Mouse (Mus musculus) kidney, embryonic 16.5 days (tissue): ENCODE results near the gene Rfng. TPM values are rescaled to one million over a fixed set of nuclear protein-coding genes. Genes with fewer than 3 reads are reported as not detected.

Experiments
- polyA plus RNA-seq: library from polyadenylated mRNA; unstranded; fragments of >200 nt; fragmentation: Nextera tagmentation; extraction: Ambion mirVana; gene quantifications from 2 replicates; pipeline ENCODE4 v1.2.1, GENCODE M21; 2015

Rfng gene
- polyA plus RNA-seq, 1 experiment from 2014 or later = 44.0 TPM

Other genes starting within 250 kb of the Rfng start
- 218 and 232 TPM in 2 replicates for gene Mcrip1, start 234.5 kb downstream of the Rfng start, polyA plus RNA-seq
- gene Ppp1r27, start 233.1 kb downstream of the Rfng start, polyA plus RNA-seq = 0.55 and 0.57 TPM in 2 replicates
- 843 and 914 TPM in 2 replicates for gene P4hb, start 211.0 kb downstream of the Rfng start, polyA plus RNA-seq
- 696 and 712 TPM in 2 replicates for gene Arhgdia, start 202.6 kb downstream of the Rfng start, polyA plus RNA-seq
- 92.2 and 372 TPM in 2 replicates for gene Alyref, start 185.8 kb downstream of the Rfng start, polyA plus RNA-seq
- gene Anapc11, start 185.8 kb downstream of the Rfng start, polyA plus RNA-seq = 195 and 197 TPM in 2 replicates
- gene Npb, start 175.7 kb downstream of the Rfng start, polyA plus RNA-seq = 27.7 and 33.8 TPM in 2 replicates
- gene Pcyt2, start 166.3 kb downstream of the Rfng start, polyA plus RNA-seq = 164 and 174 TPM in 2 replicates
- gene Sirt7, start 159.0 kb downstream of the Rfng start, polyA plus RNA-seq = 38.9 and 39.3 TPM in 2 replicates
- gene Mafg, start 150.6 kb downstream of the Rfng start, polyA plus RNA-seq = 24.3 and 25.4 TPM in 2 replicates
- 26.8 and 27.3 TPM in 2 replicates for gene Pycr1, start 140.4 kb downstream of the Rfng start, polyA plus RNA-seq
- gene Myadml2, start 136.0 kb downstream of the Rfng start, polyA plus RNA-seq = 0.51 and 0.73 TPM in 2 replicates
- 4.8 and 5.9 TPM in 2 replicates for gene Notum, start 123.0 kb downstream of the Rfng start, polyA plus RNA-seq
- gene Aspscr1, start 111.2 kb downstream of the Rfng start, polyA plus RNA-seq = 146 TPM in 2 replicates
- 151 TPM in 2 replicates for gene Cenpx, start 70.5 kb downstream of the Rfng start, polyA plus RNA-seq
- gene Lrrc45, start 70.3 kb downstream of the Rfng start, polyA plus RNA-seq = 69.2 and 71.3 TPM in 2 replicates
- gene Rac3, start 62.7 kb downstream of the Rfng start, polyA plus RNA-seq = 32.5 and 38.7 TPM in 2 replicates
- 49.4 and 56.5 TPM in 2 replicates for gene Dcxr, start 56.9 kb downstream of the Rfng start, polyA plus RNA-seq
- 2.1 and 4.3 TPM in 2 replicates for gene Cbr2, start 52.1 kb downstream of the Rfng start, polyA plus RNA-seq
- gene Hmga1b, start 21.4 kb downstream of the Rfng start, polyA plus RNA-seq = 3.4 and 9.0 TPM in 2 replicates
- gene Gps1, start 65 bp upstream of the Rfng start, polyA plus RNA-seq = 230 and 239 TPM in 2 replicates
- 89.9 and 91.0 TPM in 2 replicates for gene Dus1l, start 12.2 kb upstream of the Rfng start, polyA plus RNA-seq
- gene Fasn, start 40.3 kb upstream of the Rfng start, polyA plus RNA-seq = 50.0 and 50.4 TPM in 2 replicates
- 8.6 and 9.2 TPM in 2 replicates for gene Ccdc57, start 148.7 kb upstream of the Rfng start, polyA plus RNA-seq
- gene Slc16a3, start 164.3 kb upstream of the Rfng start, polyA plus RNA-seq = 63.5 and 66.4 TPM in 2 replicates
- gene Csnk1d, start 207.1 kb upstream of the Rfng start, polyA plus RNA-seq = 150 and 154 TPM in 2 replicates